Mouse (Mus musculus) urinary bladder, postnatal 14 days (tissue): ENCODE results near the gene Rgs3.
A peak's percentile ranks its signal among the peaks of the same experiment; 100 is the strongest.

Source experiments
- DNase-seq: peaks from one replicate; pipeline ENCODE4 v3.0.0; 2021; ENCODE audit warnings: low spot score

The Rgs3 gene

GRCm38 (mm10) chr4:62559797-62560329 is at the start of gene Rgs3:
TSS of gene Rgs3 (plus strand) at chr4:62559847.
- DNase-seq = no peak

- peak; percentile 65 for DNase-seq
These were observed 49.7 kb upstream of the Rgs3 start for GRCm38 (mm10) chr4:62509946-62510345.

- DNase-seq = no peak
These were observed 45.6 kb upstream of the Rgs3 start for GRCm38 (mm10) chr4:62513998-62514506.

GRCm38 (mm10) chr4:62514995-62515394 is 44.7 kb upstream of the Rgs3 start:
- no peak for DNase-seq

- DNase-seq = no peak
These were observed 44.2 kb upstream of the Rgs3 start for GRCm38 (mm10) chr4:62515490-62515889.

- no peak for DNase-seq
These were observed 43.6 kb upstream of the Rgs3 start for GRCm38 (mm10) chr4:62516079-62516478.

GRCm38 (mm10) chr4:62516579-62516978 is 43.1 kb upstream of the Rgs3 start:
- DNase-seq = no peak

- no peak for DNase-seq
These were observed 42.6 kb upstream of the Rgs3 start for GRCm38 (mm10) chr4:62517046-62517445.

GRCm38 (mm10) chr4:62517538-62518415 is 41.9 kb upstream of the Rgs3 start:
- no peak for DNase-seq

GRCm38 (mm10) chr4:62518416-62519121 is 41.1 kb upstream of the Rgs3 start:
- DNase-seq = peak; percentile 42

GRCm38 (mm10) chr4:62519122-62519848 is 40.4 kb upstream of the Rgs3 start:
- no peak for DNase-seq

GRCm38 (mm10) chr4:62519849-62520233 is 39.8 kb upstream of the Rgs3 start, which contains the start of gene Alad:
TSS of gene Alad (minus strand) at chr4:62519918.
- DNase-seq = peak; percentile 91

- DNase-seq = no peak
These were observed 38.7 kb upstream of the Rgs3 start for GRCm38 (mm10) chr4:62520892-62521400.

- DNase-seq = peak; percentile 99
These were observed 34.8 kb upstream of the Rgs3 start, which contains the start of the genes Pole3 and 4933430I17Rik for GRCm38 (mm10) chr4:62524651-62525488. TSS of gene Pole3 (minus strand) at chr4:62525068. TSS of gene 4933430I17Rik (plus strand) at chr4:62525369.

GRCm38 (mm10) chr4:62525489-62525811 is 34.2 kb upstream of the Rgs3 start:
- no peak for DNase-seq

- no peak for DNase-seq
These were observed 33.4 kb upstream of the Rgs3 start for GRCm38 (mm10) chr4:62526256-62526655.

- no peak for DNase-seq
These were observed 32.0 kb upstream of the Rgs3 start for GRCm38 (mm10) chr4:62527655-62528054.

GRCm38 (mm10) chr4:62533729-62534128 is 25.9 kb upstream of the Rgs3 start:
- DNase-seq = no peak

GRCm38 (mm10) chr4:62541802-62542201 is 17.8 kb upstream of the Rgs3 start:
- DNase-seq = no peak

GRCm38 (mm10) chr4:62543782-62544181 is 15.9 kb upstream of the Rgs3 start:
- DNase-seq = no peak

GRCm38 (mm10) chr4:62544801-62545200 is 14.8 kb upstream of the Rgs3 start:
- no peak for DNase-seq
